In genomic region chr12:69904991-69905390, GRCm38 (mm10) we compare ENCODE assay signal across 21 mouse cellular contexts.
"Had no signal": no experiment of that assay in that cellular context is flagged by ENCODE, and none has a peak within 500 bp of the region (broad histone marks: within the 10 kb centered on the region; RNA-seq: fewer than 3 reads in every experiment).

No protein-coding gene starts in this region.

- H3K9me3 ChIP-seq: kidney, embryonic 15.5 days; liver, embryonic 12.5 days; liver, embryonic 15.5 days; midbrain, embryonic 12.5 days; midbrain, embryonic 15.5 days; neural tube, embryonic 12.5 days; neural tube, embryonic 15.5 days had no signal

- H3K4me1 ChIP-seq: neural tube, embryonic 12.5 days had no signal

- H3K9ac ChIP-seq: kidney, embryonic 15.5 days; liver, embryonic 12.5 days; liver, embryonic 15.5 days; midbrain, embryonic 12.5 days; midbrain, embryonic 15.5 days; neural tube, embryonic 12.5 days; neural tube, embryonic 15.5 days had no signal

- ATAC-seq: inflammation-experienced regulatory T-cells, adult 6 months; liver, embryonic 12.5 days; midbrain, embryonic 15.5 days had no signal

- H3K27me3 ChIP-seq: kidney, embryonic 15.5 days; midbrain, embryonic 12.5 days; midbrain, embryonic 15.5 days; neural tube, embryonic 12.5 days; neural tube, embryonic 15.5 days had no signal

- H3K4me2 ChIP-seq: kidney, embryonic 15.5 days; liver, embryonic 12.5 days; liver, embryonic 15.5 days; midbrain, embryonic 12.5 days; midbrain, embryonic 15.5 days; neural tube, embryonic 12.5 days; neural tube, embryonic 15.5 days had no signal

- H3K4me3 ChIP-seq: kidney, embryonic 15.5 days; left cerebral cortex, adult 2 months; liver, embryonic 12.5 days; liver, embryonic 15.5 days; midbrain, embryonic 12.5 days; midbrain, embryonic 15.5 days; neural tube, embryonic 12.5 days; neural tube, embryonic 15.5 days had no signal

- DNase-seq: kidney, adult 11 months; kidney, adult 8-10 months; kidney, postnatal 14 days; kidney, postnatal 4 days; layer of hippocampus, postnatal 36 days; lung, adult 2 months; lung, postnatal 4 days; right cerebral cortex, adult 18-20 months; right cerebral cortex, postnatal 14 days; thymus, adult 2 months; thymus, postnatal 14 days; thymus, postnatal 4 days had no signal

- H3K27ac ChIP-seq: kidney, embryonic 15.5 days; left cerebral cortex, adult 2 months; liver, embryonic 12.5 days; liver, embryonic 15.5 days; midbrain, embryonic 12.5 days; midbrain, embryonic 15.5 days; neural tube, embryonic 12.5 days; neural tube, embryonic 15.5 days had no signal

- H3K36me3 ChIP-seq: kidney, embryonic 15.5 days; liver, embryonic 12.5 days; liver, embryonic 15.5 days; midbrain, embryonic 12.5 days; midbrain, embryonic 15.5 days; neural tube, embryonic 12.5 days; neural tube, embryonic 15.5 days had no signal
